ENCODE assay signal across 7 mouse cellular contexts in genomic region chr10:42273403-42273759, GRCm38 (mm10). TPM values are rescaled to one million over a fixed set of nuclear protein-coding genes. Genes with fewer than 3 reads are reported as not detected.
A peak's percentile ranks its signal among the peaks of the same experiment; 100 is the strongest.
DNase-seq lines count a peak whose midpoint lies in the region; ATAC-seq and TF ChIP-seq lines count a peak whose summit lies in the region.

No protein-coding gene starts in this region.

- H3K9ac ChIP-seq in lung, embryonic 15.5 days = no peak overlapping the region
- H3K9ac ChIP-seq in forebrain, embryonic 11.5 days (ENCODE audit: low read length) = no peak overlapping the region
- no peak overlapping the region for H3K9ac ChIP-seq in limb, embryonic 11.5 days (ENCODE audit: low read length)

- no peak for TF ChIP-seq CTCF in olfactory bulb, adult 2 months (IDR thresholded peaks at IDR 0.05; ENCODE audit: insufficient read depth, low read depth, low read length)

- no peak overlapping the region for H3K27ac ChIP-seq in lung, embryonic 15.5 days
- no peak overlapping the region for H3K27ac ChIP-seq in forebrain, embryonic 11.5 days (ENCODE audit: low read depth, low read length)
- no peak overlapping the region for H3K27ac ChIP-seq in limb, embryonic 11.5 days (replicated peaks; ENCODE audit: low read depth, low read length)
- H3K27ac ChIP-seq in olfactory bulb, adult 2 months (ENCODE audit: insufficient read depth, low read depth, low read length) = no peak overlapping the region

- H3K4me3 ChIP-seq in lung, embryonic 15.5 days = peak overlapping the region; percentile 97
- H3K4me3 ChIP-seq in forebrain, embryonic 11.5 days (ENCODE audit: low read depth, low read length) = no peak overlapping the region
- H3K4me3 ChIP-seq in limb, embryonic 11.5 days (ENCODE audit: low read depth, low read length) = peak overlapping the region; percentile 81
- H3K4me3 ChIP-seq in olfactory bulb, adult 2 months (ENCODE audit: insufficient read depth, low read depth, low read length) = peak overlapping the region; percentile 85

- WGBS in lung, embryonic 15.5 days = 70% methylated on average over 6 of the region's 6 CpGs
- 62% methylated on average over 6 of the region's 6 CpGs for WGBS in forebrain, embryonic 11.5 days
- 63% methylated on average over 6 of the region's 6 CpGs for WGBS in limb, embryonic 11.5 days
- WGBS in olfactory bulb, adult 2 months = 69% methylated on average over 6 of the region's 6 CpGs

- no peak for TF ChIP-seq POLR2A in olfactory bulb, adult 2 months (IDR thresholded peaks at IDR 0.05; ENCODE audit: insufficient read depth, low read depth, low read length)

- H3K36me3 ChIP-seq in lung, embryonic 15.5 days = peaks cover 12% of the 10 kb centered on the region; the same call in 1 of the 2 replicates
- no peaks in the 10 kb centered on the region for H3K36me3 ChIP-seq in forebrain, embryonic 11.5 days (ENCODE audit: control insufficient read depth, insufficient read depth, low read length)
- no peaks in the 10 kb centered on the region for H3K36me3 ChIP-seq in limb, embryonic 11.5 days (ENCODE audit: control insufficient read depth, insufficient read depth, low read length)

- DNase-seq in lung, adult 18-20 months = no peak
- DNase-seq in forebrain, embryonic 11.5 days (ENCODE audit: low spot score) = no peak
- DNase-seq in limb, embryonic 11.5 days (ENCODE audit: low spot score) = no peak
- no peak for DNase-seq in frontal cortex, postnatal 25 days (ENCODE audit: low spot score in 2 of 2)
- no peak for DNase-seq in adrenal gland, postnatal 14 days

- H3K4me2 ChIP-seq in lung, embryonic 15.5 days = peak overlapping the region; percentile 99
- peak overlapping the region; percentile 99; the same call in 1 of the 2 replicates for H3K4me2 ChIP-seq in forebrain, embryonic 11.5 days (ENCODE audit: low read depth, low read length, severe bottlenecking)
- peak overlapping the region; percentile 89; the same call in 1 of the 2 replicates for H3K4me2 ChIP-seq in limb, embryonic 11.5 days (ENCODE audit: low read depth, severe bottlenecking)

- no peaks in the 10 kb centered on the region for H3K27me3 ChIP-seq in lung, embryonic 15.5 days
- peaks cover 16% of the 10 kb centered on the region for H3K27me3 ChIP-seq in forebrain, embryonic 11.5 days (ENCODE audit: control insufficient read depth, insufficient read depth, low read length)
- H3K27me3 ChIP-seq in limb, embryonic 11.5 days (ENCODE audit: control insufficient read depth, insufficient read depth, low read length) = no peaks in the 10 kb centered on the region

- H3K9me3 ChIP-seq in lung, embryonic 15.5 days = no peaks in the 10 kb centered on the region
- no peaks in the 10 kb centered on the region for H3K9me3 ChIP-seq in forebrain, embryonic 11.5 days (ENCODE audit: control insufficient read depth, low read length)
- no peaks in the 10 kb centered on the region for H3K9me3 ChIP-seq in limb, embryonic 11.5 days (ENCODE audit: control insufficient read depth, low read length)

- ATAC-seq in lung, embryonic 15.5 days (ENCODE audit: borderline replicate concordance, extremely low read depth, low FRiP score, low TSS enrichment) = no peak
- no peak for ATAC-seq in forebrain, embryonic 11.5 days (replicated peaks; ENCODE audit: low FRiP score)
- ATAC-seq in limb, embryonic 11.5 days (ENCODE audit: insufficient number of reproducible peaks, low FRiP score, low TSS enrichment, low read depth) = no peak

- H3K4me1 ChIP-seq in lung, embryonic 15.5 days = peaks cover 58% of the 10 kb centered on the region
- H3K4me1 ChIP-seq in forebrain, embryonic 11.5 days (replicated peaks; ENCODE audit: control insufficient read depth, insufficient read depth, low read length) = peaks cover 21% of the 10 kb centered on the region
- H3K4me1 ChIP-seq in limb, embryonic 11.5 days (ENCODE audit: control insufficient read depth, insufficient read depth, low read length) = peaks cover 17% of the 10 kb centered on the region
- H3K4me1 ChIP-seq in olfactory bulb, adult 2 months (ENCODE audit: control insufficient read depth, insufficient read depth, low read length) = peaks cover 34% of the 10 kb centered on the region

RNA-seq across cellular contexts. Expression of gene Foxo3, which starts 3.2 kb away (rescaled TPM):
- polyA plus RNA-seq in lung, embryonic 15.5 days (2015; fragmentation: Nextera tagmentation; extraction: Ambion mirVana) = 8.6 and 8.9 TPM in 2 replicates
- 4.2 and 4.4 TPM in 2 replicates for polyA plus RNA-seq in forebrain, embryonic 11.5 days (2014; fragmentation: Nextera tagmentation; extraction: Ambion mirVana)
- 6.2 and 6.9 TPM in 2 replicates for polyA plus RNA-seq in limb, embryonic 11.5 days (2014; fragmentation: Nextera tagmentation; extraction: Ambion mirVana)
- polyA plus RNA-seq in olfactory bulb, adult 2 months (2012; ENCODE audit: insufficient read depth, insufficient read length, low replicate concordance, missing spikeins) = 89.0 TPM in 1 of 2 replicates, not detected in the other
- total RNA-seq in adrenal gland, postnatal 14 days (2021) = 49.0 and 55.7 TPM in 2 replicates
